Mouse (Mus musculus) left cerebral cortex, adult 8-10 months (tissue): ENCODE measurements around the gene Bmper. TPM values are rescaled to one million over a fixed set of nuclear protein-coding genes. Genes with fewer than 3 reads are reported as not detected.
A peak's percentile ranks its signal among the peaks of the same experiment; 100 is the strongest.

Experiments used
- DNase-seq, 2 experiments: peaks; one replicate each; pipeline ENCODE4 v3.0.0; 2022; ENCODE audit warnings: low spot score in 2 of 2
- total RNA-seq, 4 experiments: library from RNA; stranded (reverse); gene quantifications; 2 replicates each; pipeline ENCODE4 v1.2.4; 2022

Bmper gene
- total RNA-seq, 4 experiments from 2014 or later, result 7.9 to 10.4 (median 9.6) TPM

- DNase-seq, result no peak
Measured at GRCm38 (mm10) chr9:23297491-23298170, 74.8 kb downstream of the Bmper start.

- no peak for DNase-seq
Measured at GRCm38 (mm10) chr9:23300376-23300775, 77.5 kb downstream of the Bmper start.

GRCm38 (mm10) chr9:23305681-23306080, 82.8 kb downstream of the Bmper start:
- DNase-seq, result no peak

- no peak for DNase-seq
Measured at GRCm38 (mm10) chr9:23306226-23306625, 83.3 kb downstream of the Bmper start.

- DNase-seq, result no peak
Measured at GRCm38 (mm10) chr9:23307835-23308234, 85.0 kb downstream of the Bmper start.

- DNase-seq, result no peak
Measured at GRCm38 (mm10) chr9:23310953-23311352, 88.1 kb downstream of the Bmper start.

- DNase-seq, result no peak
Measured at GRCm38 (mm10) chr9:23311956-23312355, 89.1 kb downstream of the Bmper start.

- no peak for DNase-seq
Measured at GRCm38 (mm10) chr9:23312877-23313276, 90.0 kb downstream of the Bmper start.

- no peak for DNase-seq
Measured at GRCm38 (mm10) chr9:23315631-23316330, 92.9 kb downstream of the Bmper start.

GRCm38 (mm10) chr9:23327830-23328229, 105.0 kb downstream of the Bmper start:
- no peak for DNase-seq

- no peak for DNase-seq
Measured at GRCm38 (mm10) chr9:23333041-23333622, 110.3 kb downstream of the Bmper start.

GRCm38 (mm10) chr9:23340551-23340950, 117.7 kb downstream of the Bmper start:
- DNase-seq, result no peak

- DNase-seq, result no peak
Measured at GRCm38 (mm10) chr9:23341246-23341645, 118.4 kb downstream of the Bmper start.

GRCm38 (mm10) chr9:23344353-23344752, 121.5 kb downstream of the Bmper start:
- no peak for DNase-seq

- no peak for DNase-seq
Measured at GRCm38 (mm10) chr9:23345093-23345844, 122.4 kb downstream of the Bmper start.

- DNase-seq, result no peak
Measured at GRCm38 (mm10) chr9:23349603-23350002, 126.7 kb downstream of the Bmper start.

GRCm38 (mm10) chr9:23351400-23351799, 128.5 kb downstream of the Bmper start:
- peak in 1 of 2 experiments; percentile 25 for DNase-seq

GRCm38 (mm10) chr9:23352396-23352795, 129.5 kb downstream of the Bmper start:
- no peak for DNase-seq

GRCm38 (mm10) chr9:23354201-23354820, 131.4 kb downstream of the Bmper start:
- DNase-seq, result no peak

GRCm38 (mm10) chr9:23358108-23358507, 135.2 kb downstream of the Bmper start:
- no peak for DNase-seq

GRCm38 (mm10) chr9:23363139-23363538, 140.3 kb downstream of the Bmper start:
- no peak for DNase-seq
